Mouse (Mus musculus): ENCODE data around the gene Slbp. TPM values are rescaled to one million over a fixed set of nuclear protein-coding genes. Genes with fewer than 3 reads are reported as not detected.

Gene Slbp
- polyA plus RNA-seq (2014; fragmentation: Nextera tagmentation; extraction: Ambion mirVana) = 265 and 275 TPM in 2 replicates

DNA sequence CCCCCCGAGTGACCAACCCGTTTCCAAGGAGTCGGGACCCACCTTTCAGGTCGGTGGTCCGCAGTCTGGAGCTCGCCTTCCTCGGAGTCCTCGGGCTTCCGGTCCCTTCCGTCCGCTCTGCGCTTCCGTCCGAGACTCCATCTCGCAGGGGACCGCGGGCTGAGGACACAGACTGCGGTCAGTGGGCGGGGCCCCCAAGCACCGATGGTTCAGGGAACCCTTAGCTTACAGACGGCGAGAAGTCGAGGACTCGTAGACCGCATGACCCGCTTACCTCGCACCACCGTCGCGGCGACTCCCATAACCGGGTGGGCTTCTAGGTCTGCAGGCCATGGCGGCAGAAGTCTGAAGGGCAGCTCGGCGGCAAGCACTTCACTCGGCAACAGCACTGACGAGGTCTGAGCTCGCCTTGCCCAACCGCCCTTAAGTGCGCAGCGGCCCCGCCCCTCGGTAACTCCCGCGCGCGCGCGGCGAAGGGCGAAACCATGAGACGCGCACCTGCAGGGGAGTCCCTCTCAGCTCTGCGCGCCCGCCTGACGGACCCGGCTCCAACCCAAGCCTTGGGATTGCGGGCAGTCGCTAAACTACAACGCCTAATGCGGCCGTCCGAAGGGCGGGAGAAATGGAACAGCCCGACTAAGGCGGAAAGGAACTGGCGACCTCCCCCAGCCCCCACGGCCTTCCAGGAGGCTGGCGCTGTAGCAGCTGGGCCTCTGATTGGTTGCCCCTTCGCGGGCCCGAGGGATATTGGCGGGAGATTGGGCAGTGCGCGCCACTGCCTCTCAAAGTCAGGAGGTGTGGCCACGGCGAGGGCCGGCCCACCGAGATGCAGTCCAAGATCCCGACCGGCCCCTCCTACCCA is at the start of gene Slbp:
Gene Slbp, minus strand, starts transcription at position 654 of the 862 bp plus-strand sequence.
- Histone ChIP-seq H3K27ac (ENCODE audit: low read depth) (peak within 1 kb of the TSS; percentile 96), H3K27me3 (ENCODE audit: insufficient read depth, low read length) (no peaks in the 10 kb centered on the region), H3K9ac (peak within 1 kb of the TSS; percentile 79), H3K4me2 (peak within 1 kb of the TSS; percentile 72), H3K4me3 (ENCODE audit: low read depth, low read length) (peak within 1 kb of the TSS; percentile 77), H3K36me3 (ENCODE audit: insufficient read depth) (peaks cover 58% of the 10 kb centered on the region), H3K9me3 (ENCODE audit: low read depth, low read length) (no peaks in the 10 kb centered on the region), H3K4me1 (ENCODE audit: insufficient read depth) (peaks cover 15% of the 10 kb centered on the region)
- no peak for TF ChIP-seq CTCF (IDR thresholded peaks at IDR 0.05; ENCODE audit: low read depth)
- WGBS = under 1% methylated on average over 82 of the region's 82 CpGs
- ATAC-seq (ENCODE audit: insufficient read depth) = peak; percentile 96
- peak; percentile 99 for DNase-seq

DNA sequence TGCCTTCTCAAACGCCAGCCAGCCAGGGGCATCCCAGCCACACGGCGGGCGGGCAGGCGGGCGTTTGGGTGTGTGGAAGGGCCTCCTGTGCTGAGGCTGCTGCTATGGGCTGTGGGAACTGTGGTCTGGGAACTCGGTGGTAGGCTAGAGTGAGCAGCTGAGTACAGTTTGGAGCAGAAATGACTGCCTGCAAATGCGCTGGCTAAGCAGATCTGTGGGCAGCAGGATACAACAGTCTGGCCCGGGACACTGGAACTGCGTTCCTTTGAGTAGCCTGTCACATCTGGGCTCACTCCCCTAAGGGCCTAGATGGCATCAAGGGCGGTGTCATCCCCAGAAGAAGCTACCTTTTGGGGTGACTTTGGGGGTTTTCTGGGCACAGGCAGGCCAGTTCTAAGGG is 49.5 kb upstream of the Slbp start:
- H3K9me3 ChIP-seq (ENCODE audit: low read depth, low read length) = no peaks in the 10 kb centered on the region
- H3K9ac ChIP-seq = no peak overlapping the region
- no peak overlapping the region for H3K4me3 ChIP-seq (ENCODE audit: low read depth, low read length)
- H3K27ac ChIP-seq (ENCODE audit: low read depth) = no peak overlapping the region
- whole genome bisulfite sequencing = 76% methylated on average over 11 of the region's 11 CpGs
- H3K36me3 ChIP-seq (ENCODE audit: insufficient read depth) = no peaks in the 10 kb centered on the region
- H3K27me3 ChIP-seq (ENCODE audit: insufficient read depth, low read length) = no peaks in the 10 kb centered on the region
- DNase-seq (no peak), ATAC-seq (ENCODE audit: insufficient read depth) (no peak)
- peaks cover 58% of the 10 kb centered on the region for H3K4me1 ChIP-seq (ENCODE audit: insufficient read depth)
- TF ChIP-seq CTCF (IDR thresholded peaks at IDR 0.05; ENCODE audit: low read depth) = no peak
- no peak overlapping the region for H3K4me2 ChIP-seq

DNA sequence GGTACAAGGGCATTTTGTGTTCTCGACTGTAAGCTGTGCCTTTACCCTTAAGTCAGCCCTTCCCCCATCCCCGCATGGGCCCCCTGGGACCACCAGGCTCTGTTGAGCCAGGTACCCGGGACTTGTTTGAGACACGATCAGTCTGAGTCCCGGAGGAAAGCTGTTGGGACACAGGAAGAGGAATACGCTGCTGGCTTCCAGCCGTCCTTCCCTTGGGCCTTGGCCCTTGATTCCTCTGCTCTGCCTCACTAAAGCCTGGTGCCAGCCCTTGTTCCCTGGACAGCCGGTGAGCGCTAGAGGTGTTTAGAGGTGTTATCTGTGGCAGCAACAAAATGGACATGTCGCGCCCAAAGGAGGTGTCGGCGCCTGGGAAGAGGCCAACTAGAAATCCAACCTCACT is 47.6 kb upstream of the Slbp start:
- ATAC-seq (ENCODE audit: insufficient read depth) (no peak), DNase-seq (no peak)
- 17% methylated on average over 13 of the region's 13 CpGs for WGBS
- Histone ChIP-seq H3K4me2 (no peak overlapping the region), H3K27ac (ENCODE audit: low read depth) (no peak overlapping the region), H3K36me3 (ENCODE audit: insufficient read depth) (no peaks in the 10 kb centered on the region), H3K4me3 (ENCODE audit: low read depth, low read length) (no peak overlapping the region), H3K9me3 (ENCODE audit: low read depth, low read length) (no peaks in the 10 kb centered on the region), H3K4me1 (ENCODE audit: insufficient read depth) (peaks cover 49% of the 10 kb centered on the region), H3K9ac (no peak overlapping the region), H3K27me3 (ENCODE audit: insufficient read depth, low read length) (peaks cover 5% of the 10 kb centered on the region; the same call in 1 of the 2 replicates)
- TF ChIP-seq CTCF (IDR thresholded peaks at IDR 0.05; ENCODE audit: low read depth) = no peak

DNA sequence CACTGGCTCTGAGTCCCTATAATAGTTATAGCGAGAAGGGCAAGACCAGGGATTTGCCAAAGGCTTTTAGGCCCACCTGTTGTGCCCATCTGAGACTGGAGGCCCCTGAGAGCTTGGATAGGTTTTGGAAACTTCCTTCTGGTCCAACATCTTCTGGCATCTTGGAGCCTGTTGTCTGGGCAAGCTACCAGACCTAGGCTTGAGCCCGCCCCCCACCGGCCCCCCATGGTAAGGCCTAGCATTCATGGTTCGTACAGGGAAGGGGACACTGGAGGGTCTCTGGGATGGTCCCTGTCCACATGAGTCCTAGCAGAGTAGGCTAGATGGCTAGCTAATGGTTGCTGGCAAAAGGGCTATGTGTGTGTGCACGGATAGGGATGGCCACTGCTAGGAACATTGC is 46.3 kb upstream of the Slbp start:
- no peak for ATAC-seq (ENCODE audit: insufficient read depth)
- DNase-seq = no peak
- no peak overlapping the region for H3K4me2 ChIP-seq
- no peak overlapping the region for H3K4me3 ChIP-seq (ENCODE audit: low read depth, low read length)
- H3K4me1 ChIP-seq (ENCODE audit: insufficient read depth) = peaks cover 46% of the 10 kb centered on the region
- H3K36me3 ChIP-seq (ENCODE audit: insufficient read depth) = no peaks in the 10 kb centered on the region
- H3K27me3 ChIP-seq (ENCODE audit: insufficient read depth, low read length) = peaks cover 7% of the 10 kb centered on the region; the same call in 1 of the 2 replicates
- H3K27ac ChIP-seq (ENCODE audit: low read depth) = peak overlapping the region; percentile 96
- no peaks in the 10 kb centered on the region for H3K9me3 ChIP-seq (ENCODE audit: low read depth, low read length)
- H3K9ac ChIP-seq = no peak overlapping the region
- 92% methylated on average over 5 of the region's 5 CpGs for WGBS
- no peak for TF ChIP-seq CTCF (IDR thresholded peaks at IDR 0.05; ENCODE audit: low read depth)

DNA sequence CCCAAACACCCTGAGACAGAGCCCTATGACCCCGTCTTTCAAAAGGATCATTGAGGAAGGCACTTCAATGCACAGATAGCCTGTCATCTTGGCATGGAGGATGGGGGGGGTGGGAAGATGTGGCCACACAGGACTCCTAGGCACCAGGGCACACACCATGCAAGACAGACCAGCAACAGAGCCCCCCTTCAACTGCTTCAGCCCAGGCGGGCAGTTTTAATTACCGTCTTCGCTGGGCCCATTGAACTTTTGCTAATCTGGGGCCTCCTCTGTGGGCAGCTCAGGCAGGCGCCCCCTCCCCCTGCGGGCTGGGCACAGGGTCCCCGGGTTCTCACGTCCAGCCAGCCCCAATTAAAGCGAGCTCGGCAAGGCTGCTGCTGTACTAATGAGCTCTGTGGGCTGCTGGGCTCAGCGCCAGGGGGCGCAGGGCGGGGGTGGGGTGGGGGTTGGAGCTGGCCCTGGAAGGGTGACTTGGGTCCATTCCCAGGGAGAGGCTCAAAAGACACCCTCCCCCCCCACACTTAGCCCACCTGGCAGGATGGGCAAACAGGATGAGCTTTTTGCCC is 45.7 kb upstream of the Slbp start:
- H3K4me1 ChIP-seq (ENCODE audit: insufficient read depth) = peaks cover 46% of the 10 kb centered on the region
- H3K4me3 ChIP-seq (ENCODE audit: low read depth, low read length) = no peak overlapping the region
- no peaks in the 10 kb centered on the region for H3K9me3 ChIP-seq (ENCODE audit: low read depth, low read length)
- H3K4me2 ChIP-seq = peak overlapping the region; percentile 21; the same call in 1 of the 2 replicates
- DNase-seq (peak; percentile 55), ATAC-seq (ENCODE audit: insufficient read depth) (no peak)
- TF ChIP-seq CTCF (IDR thresholded peaks at IDR 0.05; ENCODE audit: low read depth) = no peak
- H3K27ac ChIP-seq (ENCODE audit: low read depth) = peak overlapping the region; percentile 96
- H3K9ac ChIP-seq = peak overlapping the region; percentile 17; the same call in 1 of the 2 replicates
- 26% methylated on average over 13 of the region's 13 CpGs for WGBS
- no peaks in the 10 kb centered on the region for H3K36me3 ChIP-seq (ENCODE audit: insufficient read depth)
- peaks cover 7% of the 10 kb centered on the region; the same call in 1 of the 2 replicates for H3K27me3 ChIP-seq (ENCODE audit: insufficient read depth, low read length)

DNA sequence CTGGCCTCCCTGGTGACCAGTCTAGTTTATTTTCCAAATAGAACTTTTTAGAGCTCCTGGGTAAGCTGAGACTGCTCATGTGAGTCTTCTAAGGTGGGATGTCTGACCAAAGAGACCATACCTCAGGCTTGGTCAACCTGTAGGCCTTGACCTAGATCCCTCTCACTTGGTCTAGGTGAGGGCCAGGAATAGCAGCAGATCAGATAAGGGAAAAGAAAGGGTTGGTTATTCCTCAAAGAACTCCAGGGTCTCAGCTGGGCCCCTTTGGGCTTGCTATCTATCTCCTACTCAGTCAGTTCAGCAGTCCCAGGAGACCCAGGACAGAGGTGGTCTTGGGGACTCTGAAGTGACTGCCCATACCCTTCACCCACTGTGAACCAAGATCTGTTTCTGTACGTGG is 45.2 kb upstream of the Slbp start:
- H3K36me3 ChIP-seq (ENCODE audit: insufficient read depth) = no peaks in the 10 kb centered on the region
- DNase-seq (no peak), ATAC-seq (ENCODE audit: insufficient read depth) (no peak)
- peak overlapping the region; percentile 17; the same call in 1 of the 2 replicates for H3K9ac ChIP-seq
- H3K27ac ChIP-seq (ENCODE audit: low read depth) = peak overlapping the region; percentile 96
- TF ChIP-seq CTCF (IDR thresholded peaks at IDR 0.05; ENCODE audit: low read depth) = no peak
- H3K27me3 ChIP-seq (ENCODE audit: insufficient read depth, low read length) = peaks cover 7% of the 10 kb centered on the region; the same call in 1 of the 2 replicates
- H3K4me2 ChIP-seq = no peak overlapping the region
- peaks cover 51% of the 10 kb centered on the region for H3K4me1 ChIP-seq (ENCODE audit: insufficient read depth)
- no peak overlapping the region for H3K4me3 ChIP-seq (ENCODE audit: low read depth, low read length)
- H3K9me3 ChIP-seq (ENCODE audit: low read depth, low read length) = no peaks in the 10 kb centered on the region
- WGBS = 26% methylated on average over 1 of the region's 1 CpGs

DNA sequence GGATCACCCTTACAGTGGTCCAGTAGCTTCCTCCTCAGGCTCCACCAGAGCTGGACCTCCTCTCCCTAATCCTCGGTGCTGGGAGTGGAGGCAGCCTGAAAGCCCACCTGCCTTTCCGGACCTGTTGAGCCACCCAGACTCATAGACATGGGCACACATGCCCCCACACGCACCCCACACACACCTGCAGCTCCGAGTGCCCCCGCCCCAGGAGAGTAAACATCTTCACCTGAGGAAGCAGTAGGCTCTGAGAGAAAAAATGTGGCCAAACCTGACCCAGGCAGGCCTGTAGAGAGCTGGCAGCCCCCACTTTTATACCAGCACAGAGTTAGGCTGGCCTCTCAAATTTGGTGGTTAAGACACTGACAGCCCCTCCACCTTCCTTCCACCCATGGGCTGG is 44.1 kb upstream of the Slbp start:
- Histone ChIP-seq H3K4me2 (peak overlapping the region; percentile 91), H3K27ac (ENCODE audit: low read depth) (peak overlapping the region; percentile 96), H3K9ac (no peak overlapping the region), H3K4me1 (ENCODE audit: insufficient read depth) (peaks cover 58% of the 10 kb centered on the region), H3K27me3 (ENCODE audit: insufficient read depth, low read length) (peaks cover 7% of the 10 kb centered on the region; the same call in 1 of the 2 replicates), H3K9me3 (ENCODE audit: low read depth, low read length) (no peaks in the 10 kb centered on the region), H3K36me3 (ENCODE audit: insufficient read depth) (no peaks in the 10 kb centered on the region), H3K4me3 (ENCODE audit: low read depth, low read length) (peak overlapping the region; percentile 40; the same call in 1 of the 2 replicates)
- TF ChIP-seq CTCF (IDR thresholded peaks at IDR 0.05; ENCODE audit: low read depth) = no peak
- 62% methylated on average over 5 of the region's 5 CpGs for WGBS
- ATAC-seq (ENCODE audit: insufficient read depth) = peak; percentile 39
- DNase-seq = peak; percentile 75
